Mouse (Mus musculus): Measurements from ENCODE around the gene Siah3.

DNA sequence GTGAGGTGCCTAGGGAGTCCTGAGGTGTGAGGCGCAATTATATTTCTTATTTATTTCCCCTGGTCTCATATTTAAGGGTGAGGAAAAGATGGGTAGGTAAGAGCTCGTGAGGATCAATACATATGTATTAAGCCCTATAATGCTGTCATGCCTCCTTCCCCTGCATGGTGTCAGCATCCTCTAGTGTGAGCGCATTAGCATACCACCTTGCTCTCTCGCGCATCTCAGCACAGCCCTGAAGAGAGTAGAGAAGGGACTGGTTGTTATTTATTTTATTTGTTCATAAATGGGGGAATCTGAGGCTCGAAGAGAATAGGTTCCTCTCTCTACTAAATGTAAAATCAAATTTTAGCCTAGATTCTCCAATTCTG, 27.4 kb downstream of the Siah3 start:
- TF ChIP-seq EP300 (IDR thresholded peaks at IDR 0.05; ENCODE audit: low read depth) (no peak), CTCF (IDR thresholded peaks at IDR 0.05; ENCODE audit: low read depth) (no peak)
